Mouse (Mus musculus) myocyte (in vitro differentiated cells): ENCODE results near the gene Gga1.

Experiments
- CEBPB ChIP-seq: IDR thresholded peaks from 2 replicates; pipeline ENCODE4 v1.6.1; 2011; ENCODE audit warnings: mild to moderate bottlenecking, moderate library complexity; ENCODE audit not compliant: poor library complexity, insufficient read depth, severe bottlenecking
- E2F4 ChIP-seq: IDR thresholded peaks from one replicate; pipeline ENCODE4 v1.6.1; 2011; ENCODE audit warnings: mild to moderate bottlenecking, control low read depth, moderate library complexity; ENCODE audit not compliant: insufficient read depth
- MAX ChIP-seq: IDR thresholded peaks from one replicate; pipeline ENCODE4 v1.6.1; 2011; ENCODE audit warnings: low read depth, mild to moderate bottlenecking, control low read depth
- MYOD1 ChIP-seq, 3 experiments: IDR thresholded peaks; one replicate each; pipeline ENCODE4 v1.6.1; 2011; ENCODE audit warnings: control low read depth in 2 of 3, low read depth in 2 of 3, mild to moderate bottlenecking in 2 of 3, moderate library complexity in 1 of 3; ENCODE audit not compliant: insufficient read length in 2 of 3, control insufficient read depth in 1 of 3
- MYOG ChIP-seq, 3 experiments: IDR thresholded peaks; one replicate each; pipeline ENCODE4 v1.6.1; 2011; ENCODE audit warnings: control low read depth in 2 of 3, low read depth in 2 of 3, mild to moderate bottlenecking in 2 of 3; ENCODE audit not compliant: insufficient read length in 2 of 3, control insufficient read depth in 1 of 3, insufficient read depth in 1 of 3
- POLR2A ChIP-seq: IDR thresholded peaks from one replicate; pipeline ENCODE4 v1.6.1; 2011; ENCODE audit warnings: low read depth, mild to moderate bottlenecking, control low read depth, moderate library complexity; ENCODE audit not compliant: insufficient read length
- POLR2AphosphoS2 ChIP-seq: IDR thresholded peaks from one replicate; pipeline ENCODE4 v1.6.1; 2011; ENCODE audit warnings: low read depth, control low read depth; ENCODE audit not compliant: insufficient read length
- REST ChIP-seq: IDR thresholded peaks from one replicate; pipeline ENCODE4 v1.6.1; 2011; ENCODE audit warnings: mild to moderate bottlenecking, control low read depth, moderate library complexity; ENCODE audit not compliant: insufficient read depth, insufficient read length
- SRF ChIP-seq: IDR thresholded peaks from one replicate; pipeline ENCODE4 v1.6.1; 2011; ENCODE audit warnings: low read depth; ENCODE audit not compliant: control insufficient read depth, insufficient read length
- TCF12 ChIP-seq: IDR thresholded peaks from one replicate; pipeline ENCODE4 v1.6.1; 2011; ENCODE audit warnings: mild to moderate bottlenecking, control low read depth; ENCODE audit not compliant: poor library complexity, insufficient read depth, severe bottlenecking
- TCF3 ChIP-seq: IDR thresholded peaks from one replicate; pipeline ENCODE4 v1.6.1; 2011; ENCODE audit warnings: low read depth, control low read depth; ENCODE audit not compliant: insufficient read length
- USF1 ChIP-seq: IDR thresholded peaks from one replicate; pipeline ENCODE4 v1.6.1; 2011; ENCODE audit warnings: low read depth, mild to moderate bottlenecking, control low read depth, moderate library complexity

GRCm38 (mm10) chr15:78840241-78840640 is 36.7 kb upstream of the Gga1 start:
- no peak for TF ChIP-seq POLR2A
- TF ChIP-seq CEBPB = peak; percentile 68
- TF ChIP-seq SRF = no peak
- no peak for TF ChIP-seq TCF12
- TF ChIP-seq MYOD1 (IDR thresholded peaks at IDR 0.05; ENCODE audit: control insufficient read depth in 1 of 3, insufficient read length in 2 of 3, low read depth in 2 of 3) = no peak
- TF ChIP-seq POLR2AphosphoS2 = no peak
- TF ChIP-seq USF1 = no peak
- no peak for TF ChIP-seq REST
- TF ChIP-seq MAX = no peak
- no peak for TF ChIP-seq MYOG (IDR thresholded peaks at IDR 0.05; ENCODE audit: control insufficient read depth in 1 of 3, insufficient read depth in 1 of 3, insufficient read length in 2 of 3, low read depth in 2 of 3)
- no peak for TF ChIP-seq E2F4
- TF ChIP-seq TCF3 = no peak
